Mouse (Mus musculus) intestine, embryonic 15.5 days (tissue): Measurements from ENCODE around the gene Vps45. TPM values are rescaled to one million over a fixed set of nuclear protein-coding genes. Genes with fewer than 3 reads are reported as not detected.
"Not testable (repeated sequence)": the region's sequence is repeated elsewhere in the genome, so short reads cannot be mapped to it uniquely, and the experiment has no call there.

Experiments used
- ATAC-seq: fragments of 200-750 bp; cut with Nextera tagmentation; 2 replicates; pipeline ENCODE4 v1.8.0; 2017; ENCODE audit warnings: moderate TSS enrichment, moderate library complexity
- H3K27ac ChIP-seq: fragments of 300-500 bp; sonication (generic); 2 replicates; pipeline ENCODE4 v1.5.1; 2015; ENCODE audit warnings: mild to moderate bottlenecking, inconsistent platforms
- H3K27me3 ChIP-seq: fragments of 300-500 bp; sonication (generic); replicated peaks from 2 replicates; pipeline ENCODE4 v1.6.1; 2015; ENCODE audit warnings: inconsistent platforms
- H3K36me3 ChIP-seq: fragments of 300-500 bp; sonication (generic); 2 replicates; pipeline ENCODE4 v1.6.1; 2015; ENCODE audit warnings: inconsistent platforms
- H3K4me1 ChIP-seq: fragments of 300-500 bp; sonication (generic); replicated peaks from 2 replicates; pipeline ENCODE4 v1.6.1; 2015; ENCODE audit warnings: inconsistent platforms
- H3K4me2 ChIP-seq: fragments of 300-500 bp; sonication (generic); replicated peaks from 2 replicates; pipeline ENCODE4 v1.6.1; 2015; ENCODE audit warnings: mild to moderate bottlenecking, inconsistent platforms
- H3K4me3 ChIP-seq: fragments of 300-500 bp; sonication (generic); replicated peaks from 2 replicates; pipeline ENCODE4 v1.5.1; 2015; ENCODE audit warnings: inconsistent platforms
- H3K9ac ChIP-seq: fragments of 300-500 bp; sonication (generic); 2 replicates; pipeline ENCODE4 v1.6.1; 2015; ENCODE audit warnings: inconsistent platforms
- H3K9me3 ChIP-seq: fragments of 300-500 bp; sonication (generic); 2 replicates; pipeline ENCODE4 v1.6.1; 2016; ENCODE audit warnings: inconsistent platforms
- WGBS: fragments of 180-500 bp; shearing (Covaris S2); methylation state at CpG from one replicate; pipeline ENCODE4 v1.1.7; 2015; 5-methylcytosine and 5-hydroxymethylcytosine counted together
- polyA plus RNA-seq: library from polyadenylated mRNA; unstranded; fragments of >200 nt; fragmentation: Nextera tagmentation; extraction: Ambion mirVana; gene quantifications from 2 replicates; pipeline ENCODE4 v1.2.1, GENCODE M21; 2015

Vps45 gene
- polyA plus RNA-seq, 1 experiment from 2014 or later, result 28.4 TPM

- H3K4me1 ChIP-seq, result peaks cover 50% of the 10 kb centered on the region
- peaks cover 3% of the 10 kb centered on the region; the same call in 1 of the 2 replicates for H3K36me3 ChIP-seq
- H3K4me3 ChIP-seq, result no peak overlapping the region
Observed at GRCm38 (mm10) chr3:95988969-95989368, 69.3 kb downstream of the Vps45 start.

DNA sequence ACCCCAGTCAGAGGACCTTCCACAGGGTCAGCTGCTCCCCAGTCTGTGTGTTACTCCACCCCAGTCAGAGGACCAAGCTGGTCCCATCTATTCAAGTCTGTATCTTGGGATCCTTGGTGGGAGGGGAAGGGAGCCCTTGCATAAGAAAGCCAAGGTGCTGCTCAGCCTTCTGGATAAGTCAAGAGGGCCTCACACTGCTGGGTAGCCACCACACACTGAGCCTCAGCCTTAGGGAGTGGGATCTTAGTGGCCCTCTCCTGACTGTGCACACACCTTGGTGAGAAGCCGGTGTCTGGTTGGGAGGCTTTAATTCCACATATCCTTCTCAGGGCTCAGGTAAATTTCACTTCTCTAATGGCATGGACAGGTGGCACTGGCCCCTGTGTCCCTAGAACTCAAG is 70.1 kb downstream of the Vps45 start:
- no peak for ATAC-seq
- H3K4me3 ChIP-seq, result no peak overlapping the region
- H3K9ac ChIP-seq, result no peak overlapping the region
- no peaks in the 10 kb centered on the region for H3K9me3 ChIP-seq
- H3K4me2 ChIP-seq, result no peak overlapping the region
- H3K27me3 ChIP-seq, result no peaks in the 10 kb centered on the region
- WGBS, result 91% methylated on average over 1 of the region's 1 CpGs
- 0 out of 2 replicates have a peak overlapping the region, but pooled peaks have one; percentile 22 for H3K27ac ChIP-seq
- peaks cover 3% of the 10 kb centered on the region; the same call in 1 of the 2 replicates for H3K36me3 ChIP-seq
- peaks cover 42% of the 10 kb centered on the region for H3K4me1 ChIP-seq

More at GRCm38 (mm10) chr3:95988969-95989368, 69.3 kb downstream of the Vps45 start:
- 36% methylated on average over 10 of the region's 10 CpGs for WGBS
- Histone ChIP-seq H3K9me3 (no peaks in the 10 kb centered on the region), H3K27ac (peak overlapping the region; percentile 51), H3K4me2 (no peak overlapping the region), H3K9ac (no peak overlapping the region), H3K27me3 (no peaks in the 10 kb centered on the region)
- ATAC-seq, result no peak

DNA sequence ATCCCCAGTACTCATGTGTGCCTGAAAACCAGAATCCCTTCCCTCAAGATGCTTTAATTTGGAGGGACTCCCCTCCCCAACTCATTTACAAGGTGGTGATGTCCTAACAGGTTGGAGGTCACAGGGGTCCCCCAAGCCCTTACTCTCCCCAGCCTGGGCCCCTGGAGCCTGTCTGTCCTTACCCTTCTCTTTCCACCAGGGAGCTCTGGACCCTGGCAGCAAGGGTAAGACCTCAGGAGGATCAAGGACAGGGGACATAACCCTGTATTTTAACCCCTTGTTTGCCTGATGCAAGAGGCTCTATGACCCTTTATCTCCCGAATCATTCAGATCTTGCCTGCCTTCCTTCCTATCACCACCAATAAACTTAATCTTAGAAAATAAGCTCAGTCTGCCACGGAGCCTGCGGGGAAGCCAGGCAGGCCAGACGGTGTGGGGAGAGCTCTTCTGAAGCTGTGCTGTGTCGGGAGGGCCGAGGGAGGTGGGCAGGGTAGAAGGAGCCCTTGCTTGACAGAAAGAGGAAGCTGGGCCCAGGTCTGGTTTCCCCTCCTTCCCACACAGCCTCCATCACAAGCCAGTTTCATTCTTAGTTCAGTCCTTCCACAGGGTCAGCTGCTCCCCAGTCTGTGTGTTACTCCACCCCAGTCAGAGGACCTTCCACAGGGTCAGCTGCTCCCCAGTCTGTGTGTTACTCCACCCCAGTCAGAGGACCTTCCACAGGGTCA is 70.7 kb downstream of the Vps45 start:
- WGBS, result 65% methylated on average over 6 of the region's 6 CpGs
- Histone ChIP-seq H3K9ac (no peak overlapping the region), H3K36me3 (peaks cover 3% of the 10 kb centered on the region; the same call in 1 of the 2 replicates), H3K4me1 (peaks cover 41% of the 10 kb centered on the region), H3K4me2 (no peak overlapping the region), H3K27me3 (no peaks in the 10 kb centered on the region), H3K9me3 (no peaks in the 10 kb centered on the region), H3K27ac (no peak overlapping the region), H3K4me3 (no peak overlapping the region)
- ATAC-seq, result no peak

- Histone ChIP-seq H3K4me3 (no peak overlapping the region), H3K4me2 (no peak overlapping the region), H3K36me3 (no peaks in the 10 kb centered on the region; the same call in 1 of the 2 replicates), H3K27me3 (no peaks in the 10 kb centered on the region), H3K9me3 (no peaks in the 10 kb centered on the region), H3K9ac (no peak overlapping the region), H3K27ac (peak overlapping the region; percentile 94), H3K4me1 (peaks cover 37% of the 10 kb centered on the region)
- 68% methylated on average over 4 of the region's 4 CpGs for WGBS
- ATAC-seq, result no peak
Observed at GRCm38 (mm10) chr3:95986984-95987383, 71.3 kb downstream of the Vps45 start.

- H3K4me1 ChIP-seq, result peaks cover 37% of the 10 kb centered on the region
- ATAC-seq, result peak; percentile 49
- 5% methylated on average over 21 of the region's 21 CpGs for WGBS
Observed at GRCm38 (mm10) chr3:95986001-95986622, 72.2 kb downstream of the Vps45 start.

DNA sequence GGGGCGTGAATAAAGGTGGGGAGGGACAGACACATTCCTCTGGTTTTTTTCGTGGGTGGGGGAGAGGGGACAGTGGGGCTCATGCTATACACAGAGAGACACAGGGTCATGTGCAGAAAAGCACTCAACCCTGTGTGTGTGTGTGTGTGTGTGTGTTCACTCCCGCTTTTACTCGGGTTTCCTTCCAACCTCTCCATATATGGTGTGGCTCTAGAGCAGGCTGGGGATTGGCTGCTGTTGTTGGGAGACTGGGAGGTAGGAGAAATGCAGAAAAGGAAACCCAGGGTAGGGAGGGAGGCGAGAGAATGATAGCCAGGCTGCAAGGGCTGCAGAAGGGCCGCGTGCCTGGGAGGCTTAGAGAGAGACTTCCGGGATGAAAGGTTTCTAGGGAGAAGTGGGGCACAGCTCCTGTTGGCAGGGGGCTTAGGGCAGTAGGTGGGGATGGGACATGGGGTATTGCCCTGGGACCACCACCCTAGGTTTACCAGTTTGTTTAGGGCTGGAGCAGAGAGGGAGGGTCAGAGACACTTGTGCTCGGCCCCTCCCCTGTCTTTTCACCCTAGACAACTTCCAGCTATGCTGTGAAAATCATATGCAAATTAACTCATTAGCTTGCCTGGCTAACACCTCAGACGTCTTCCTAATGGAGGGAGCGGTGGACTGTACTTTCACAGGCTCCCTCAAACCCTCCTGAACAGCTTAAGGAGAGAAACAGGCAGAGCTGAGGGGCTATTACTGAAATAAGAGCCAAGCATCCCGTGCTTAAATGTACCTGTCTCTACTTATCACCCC is 72.9 kb downstream of the Vps45 start:
- Histone ChIP-seq H3K27ac (peak overlapping the region; percentile 94), H3K9me3 (no peaks in the 10 kb centered on the region), H3K4me3 (0 out of 2 replicates have a peak overlapping the region, but pooled peaks have one; percentile 3), H3K9ac (peak overlapping the region; percentile 37), H3K4me2 (peak overlapping the region; percentile 52), H3K27me3 (no peaks in the 10 kb centered on the region), H3K4me1 (peaks cover 37% of the 10 kb centered on the region), H3K36me3 (no peaks in the 10 kb centered on the region; the same call in 1 of the 2 replicates)
- ATAC-seq, result peak; percentile 91
- 6% methylated on average over 12 of the region's 12 CpGs for WGBS

More at GRCm38 (mm10) chr3:95986001-95986622, 72.2 kb downstream of the Vps45 start:
- H3K27me3 ChIP-seq, result no peaks in the 10 kb centered on the region
- H3K4me3 ChIP-seq, result 0 out of 2 replicates have a peak overlapping the region, but pooled peaks have one; percentile 3
- peak overlapping the region; percentile 94 for H3K27ac ChIP-seq
- H3K9ac ChIP-seq, result peak overlapping the region; percentile 37
- H3K4me2 ChIP-seq, result peak overlapping the region; percentile 52
- no peaks in the 10 kb centered on the region for H3K9me3 ChIP-seq
- H3K36me3 ChIP-seq, result no peaks in the 10 kb centered on the region; the same call in 1 of the 2 replicates

DNA sequence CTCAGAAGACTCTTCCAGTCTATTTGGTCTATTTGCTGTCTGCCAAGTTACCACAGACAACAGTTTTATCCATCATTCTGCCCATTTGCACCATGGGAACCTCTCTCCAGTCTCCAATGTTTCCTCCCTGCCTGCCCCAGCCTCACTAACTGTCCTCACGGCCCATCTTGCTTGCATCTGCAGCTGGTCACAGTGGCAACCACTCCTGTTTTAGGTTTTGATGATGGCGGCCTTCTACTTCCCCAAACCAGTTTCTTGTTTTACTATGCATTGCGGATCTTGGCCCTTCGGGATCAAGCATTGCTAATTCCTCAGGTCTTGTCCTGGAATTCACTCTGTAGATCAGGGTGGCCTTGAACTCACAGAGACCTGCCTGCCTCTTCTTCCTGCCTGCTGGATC is 76.1 kb downstream of the Vps45 start:
- Histone ChIP-seq H3K36me3 (no peaks in the 10 kb centered on the region), H3K4me1 (peaks cover 22% of the 10 kb centered on the region), H3K27me3 (no peaks in the 10 kb centered on the region), H3K27ac (no peak overlapping the region), H3K4me2 (no peak overlapping the region), H3K4me3 (no peak overlapping the region), H3K9ac (no peak overlapping the region), H3K9me3 (no peaks in the 10 kb centered on the region)
- no peak for ATAC-seq
- WGBS, result 90% methylated on average over 4 of the region's 4 CpGs

DNA sequence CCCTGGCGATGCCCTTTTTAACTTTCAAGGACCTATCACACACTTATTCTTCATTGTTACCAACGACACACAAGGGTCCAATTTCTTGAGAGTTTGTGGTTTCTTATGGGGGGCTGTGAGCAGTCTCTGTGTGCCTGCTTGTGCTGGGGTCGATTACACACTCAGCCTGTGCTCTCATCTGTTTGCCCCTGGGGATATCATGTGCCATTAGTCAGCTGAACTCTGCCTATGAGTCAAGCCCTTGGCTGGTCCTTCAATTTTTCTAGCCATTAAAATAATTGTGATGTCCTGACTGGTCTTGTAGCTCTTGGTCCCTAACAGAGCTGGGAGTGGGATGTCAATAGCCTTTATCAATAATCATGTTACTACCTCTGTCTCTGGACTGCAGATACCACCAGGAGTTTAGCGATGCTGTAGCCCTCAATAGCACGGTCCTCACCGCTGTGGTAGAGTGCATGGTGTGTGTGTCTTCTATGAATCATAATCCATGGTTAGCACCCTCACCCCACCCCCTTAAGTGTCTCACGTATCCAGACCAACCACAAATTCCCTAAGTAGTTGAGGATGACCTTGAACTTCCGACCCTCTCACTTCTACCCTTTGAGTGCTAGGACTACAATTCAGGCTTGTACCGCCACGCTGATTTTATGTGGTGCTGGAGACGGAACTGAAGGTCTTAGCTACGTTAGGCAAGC is 77.8 kb downstream of the Vps45 start:
- 0 out of 2 replicates have a peak, but pooled peaks cover 1% of the 10 kb centered on the region for H3K27me3 ChIP-seq
- no peak overlapping the region for H3K4me3 ChIP-seq
- H3K36me3 ChIP-seq, result no peaks in the 10 kb centered on the region
- H3K27ac ChIP-seq, result no peak overlapping the region
- peaks cover 9% of the 10 kb centered on the region for H3K4me1 ChIP-seq
- no peaks in the 10 kb centered on the region for H3K9me3 ChIP-seq
- no peak for ATAC-seq
- H3K4me2 ChIP-seq, result no peak overlapping the region
- WGBS, result 80% methylated on average over 12 of the region's 12 CpGs
- H3K9ac ChIP-seq, result no peak overlapping the region

DNA sequence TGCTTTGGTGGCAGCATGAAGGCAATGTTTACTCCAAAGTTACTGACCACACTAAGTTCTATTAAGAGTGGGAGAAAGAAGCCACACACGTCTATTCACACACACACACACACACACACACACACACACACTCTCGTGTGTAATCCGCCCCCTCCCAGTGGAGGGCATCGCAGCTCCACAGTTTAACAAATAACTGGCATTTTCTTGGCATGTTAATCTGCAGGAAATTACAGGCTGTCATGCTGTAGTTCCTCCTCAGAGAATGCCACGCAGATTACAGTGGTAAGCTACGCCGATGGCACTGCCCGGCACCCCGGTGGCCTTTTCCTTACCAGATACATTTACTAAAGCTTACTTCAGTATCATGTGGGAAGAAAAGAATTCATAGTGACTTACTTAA is 80.0 kb downstream of the Vps45 start:
- 83% methylated on average over 9 of the region's 9 CpGs for WGBS
- H3K27ac ChIP-seq, result no peak overlapping the region
- no peak overlapping the region for H3K4me3 ChIP-seq
- H3K4me2 ChIP-seq, result no peak overlapping the region
- no peak for ATAC-seq
- H3K4me1 ChIP-seq, result no peaks in the 10 kb centered on the region
- no peaks in the 10 kb centered on the region for H3K9me3 ChIP-seq
- 0 out of 2 replicates have a peak, but pooled peaks cover 14% of the 10 kb centered on the region for H3K27me3 ChIP-seq
- no peaks in the 10 kb centered on the region for H3K36me3 ChIP-seq
- no peak overlapping the region for H3K9ac ChIP-seq

- H3K9ac ChIP-seq, H3K4me1 ChIP-seq, H3K36me3 ChIP-seq, H3K27ac ChIP-seq, H3K9me3 ChIP-seq, H3K4me2 ChIP-seq, H3K4me3 ChIP-seq, ATAC-seq: not testable (repeated sequence)
- H3K27me3 ChIP-seq, result 0 out of 2 replicates have a peak, but pooled peaks cover 14% of the 10 kb centered on the region
- 92% methylated on average over 7 of the region's 7 CpGs for WGBS
Observed at GRCm38 (mm10) chr3:95977587-95977986, 80.7 kb downstream of the Vps45 start.

GRCm38 (mm10) chr3:95977079-95977478 is 81.2 kb downstream of the Vps45 start:
- Histone ChIP-seq H3K9me3 (no peaks in the 10 kb centered on the region), H3K27ac (no peak overlapping the region), H3K4me1 (no peaks in the 10 kb centered on the region), H3K4me3 (no peak overlapping the region), H3K36me3 (no peaks in the 10 kb centered on the region), H3K4me2 (no peak overlapping the region), H3K9ac (no peak overlapping the region), H3K27me3 (0 out of 2 replicates have a peak, but pooled peaks cover 14% of the 10 kb centered on the region)
- WGBS, result 63% methylated on average over 3 of the region's 3 CpGs
- ATAC-seq, result no peak
